Mouse (Mus musculus): ENCODE results near the gene Gm21586. TPM values are rescaled to one million over a fixed set of nuclear protein-coding genes. Genes with fewer than 3 reads are reported as not detected.
"Not testable (repeated sequence)": the region's sequence is repeated elsewhere in the genome, so short reads cannot be mapped to it uniquely, and the experiment has no call there.

The Gm21586 gene
- polyA plus RNA-seq (2012; rRNA removed): not detected in 2 replicates

- not testable (repeated sequence) for H3K27ac ChIP-seq (ENCODE audit: insufficient read depth, low read length); H3K4me3 ChIP-seq (replicated peaks; ENCODE audit: insufficient read depth, low read depth, low read length); DNase-seq; H3K27me3 ChIP-seq (ENCODE audit: control insufficient read depth, insufficient read depth, low read length); H3K4me1 ChIP-seq (ENCODE audit: control insufficient read depth, insufficient read depth, low read length)
- WGBS: no CpG with 5 or more reads among the region's 18 CpGs
Measured at GRCm38 (mm10) chr4:42439078-42439477, at the start of gene Gm21586. Gm21586 (plus strand) TSS chr4:42439378.

GRCm38 (mm10) chr4:42466452-42466851 is 27.3 kb downstream of the Gm21586 start, which contains the start of gene Gm2163:
Gm2163 (plus strand) TSS chr4:42466752.
- not testable (repeated sequence) for H3K27ac ChIP-seq (ENCODE audit: insufficient read depth, low read length); H3K4me1 ChIP-seq (ENCODE audit: control insufficient read depth, insufficient read depth, low read length); DNase-seq; H3K27me3 ChIP-seq (ENCODE audit: control insufficient read depth, insufficient read depth, low read length); H3K4me3 ChIP-seq (replicated peaks; ENCODE audit: insufficient read depth, low read depth, low read length)
- no CpG with 5 or more reads among the region's 5 CpGs for WGBS

Other genes starting within 250 kb of the Gm21586 start
- not detected in 2 replicates for gene Gm10600, start 198.7 kb upstream of the Gm21586 start, polyA plus RNA-seq (2012; rRNA removed)
- not detected in 2 replicates for gene Ccl21b, start 183.6 kb upstream of the Gm21586 start, polyA plus RNA-seq (2012; rRNA removed)
- gene Gm21953, start 145.1 kb upstream of the Gm21586 start, polyA plus RNA-seq (2012; rRNA removed): not detected in 2 replicates
- gene Fam205a3, start 121.0 kb upstream of the Gm21586 start, polyA plus RNA-seq (2012; rRNA removed): 0.35 and 0.69 TPM in 2 replicates
- gene Gm2163, start 27.4 kb downstream of the Gm21586 start, polyA plus RNA-seq (2012; rRNA removed): 0.48 and 0.64 TPM in 2 replicates
- gene Fam205a2, start 88.8 kb downstream of the Gm21586 start, polyA plus RNA-seq (2012; rRNA removed): 0.35 and 0.69 TPM in 2 replicates
- not detected in 2 replicates for gene Gm10591, start 172.8 kb downstream of the Gm21586 start, polyA plus RNA-seq (2012; rRNA removed)
- gene Gm2564, start 190.3 kb downstream of the Gm21586 start, polyA plus RNA-seq (2012; rRNA removed): 0.89 and 1.2 TPM in 2 replicates
- gene Ccl27b, start 215.9 kb downstream of the Gm21586 start, polyA plus RNA-seq (2012; rRNA removed): 0.82 TPM in 1 of 2 replicates, not detected in the other
- gene Il11ra2, start 222.5 kb downstream of the Gm21586 start, polyA plus RNA-seq (2012; rRNA removed): 0.14 TPM in 1 of 2 replicates, not detected in the other